Mouse (Mus musculus): ENCODE results near the gene Gm42517. TPM values are rescaled to one million over a fixed set of nuclear protein-coding genes. Genes with fewer than 3 reads are reported as not detected.

Gene Gm42517
- total RNA-seq (2014; fragmentation: Nextera tagmentation) (not detected in 2 replicates), total RNA-seq (2017) (not detected in 2 replicates)

GRCm38 (mm10) chr5:108367871-108368332 is at the start of gene Gm42517:
Gm42517 (minus strand) TSS chr5:108367922.
- ATAC-seq (replicated peaks; ENCODE audit: poor library complexity, severe bottlenecking): no peak

DNA sequence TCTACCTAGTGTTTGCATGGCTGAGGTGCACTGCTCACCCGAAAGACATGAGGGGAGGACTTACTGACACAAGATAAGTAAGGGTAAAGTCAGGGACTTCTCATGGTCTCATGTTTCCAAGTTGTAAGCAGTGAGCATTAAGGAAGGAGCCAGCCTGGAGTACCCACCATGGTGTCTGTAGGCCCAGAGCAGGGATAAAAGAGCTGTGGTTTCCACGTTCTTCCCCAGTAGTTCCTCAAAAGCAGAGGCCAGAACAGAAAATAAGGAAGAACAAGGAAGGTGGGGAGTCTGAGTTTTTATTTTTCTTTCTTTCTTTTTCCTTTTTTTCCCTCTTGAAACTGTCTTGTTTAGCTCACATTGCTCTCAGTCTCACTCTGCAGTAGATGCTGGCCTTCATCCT is 47.0 kb upstream of the Gm42517 start:
- peak; percentile 87 for ATAC-seq (replicated peaks; ENCODE audit: poor library complexity, severe bottlenecking)

GRCm38 (mm10) chr5:108406977-108407376 is 39.3 kb upstream of the Gm42517 start:
- ATAC-seq (replicated peaks; ENCODE audit: poor library complexity, severe bottlenecking): no peak

- ATAC-seq (replicated peaks; ENCODE audit: poor library complexity, severe bottlenecking): peak; percentile 94
Observed at GRCm38 (mm10) chr5:108405460-108405859, 37.7 kb upstream of the Gm42517 start.

DNA sequence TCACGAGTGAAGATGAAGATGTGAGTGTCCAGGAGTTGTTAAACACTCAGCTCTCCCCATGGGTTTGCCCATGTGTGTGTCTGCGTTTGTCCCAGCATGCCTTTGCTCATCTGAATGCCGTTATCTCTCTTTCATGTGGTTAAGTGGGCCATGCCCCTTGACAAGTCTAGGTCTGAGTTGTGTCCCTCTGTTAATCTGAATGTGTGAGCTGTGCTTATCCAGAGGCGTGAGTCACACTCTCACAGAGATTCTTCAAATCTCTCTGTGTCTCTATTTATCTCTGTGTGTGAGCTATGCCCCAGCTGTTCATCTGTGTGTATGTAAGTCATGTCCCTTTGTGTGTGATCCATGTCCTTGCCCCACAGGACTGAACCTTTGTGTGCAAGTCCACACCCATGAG is 35.7 kb upstream of the Gm42517 start:
- ATAC-seq (replicated peaks; ENCODE audit: poor library complexity, severe bottlenecking): no peak

GRCm38 (mm10) chr5:108389744-108390143 is 22.0 kb upstream of the Gm42517 start:
- ATAC-seq (replicated peaks; ENCODE audit: poor library complexity, severe bottlenecking): no peak

GRCm38 (mm10) chr5:108388201-108388600 is 20.5 kb upstream of the Gm42517 start, which contains the start of gene Pde6b:
Pde6b (plus strand) TSS chr5:108388391.
- no peak for ATAC-seq (replicated peaks; ENCODE audit: poor library complexity, severe bottlenecking)

DNA sequence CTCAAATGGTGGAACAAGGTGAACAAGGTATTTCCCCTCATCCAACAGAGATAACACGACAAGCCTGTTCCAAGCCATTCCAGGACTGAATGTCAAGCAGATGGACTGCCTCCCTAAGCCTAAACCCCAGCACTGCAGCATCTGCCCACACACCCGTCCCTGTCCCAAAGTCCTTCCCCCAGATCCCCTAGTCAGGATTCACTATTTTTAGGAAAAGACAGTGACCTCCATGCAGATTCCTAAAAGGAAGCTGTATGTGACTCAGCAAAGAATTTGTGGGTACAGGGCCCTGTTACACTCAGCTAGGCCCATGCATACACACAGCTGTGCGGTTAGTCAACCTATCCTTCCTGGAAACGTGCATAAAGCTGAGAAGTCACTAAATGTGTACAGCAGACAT is 18.7 kb upstream of the Gm42517 start:
- ATAC-seq (replicated peaks; ENCODE audit: poor library complexity, severe bottlenecking): no peak

DNA sequence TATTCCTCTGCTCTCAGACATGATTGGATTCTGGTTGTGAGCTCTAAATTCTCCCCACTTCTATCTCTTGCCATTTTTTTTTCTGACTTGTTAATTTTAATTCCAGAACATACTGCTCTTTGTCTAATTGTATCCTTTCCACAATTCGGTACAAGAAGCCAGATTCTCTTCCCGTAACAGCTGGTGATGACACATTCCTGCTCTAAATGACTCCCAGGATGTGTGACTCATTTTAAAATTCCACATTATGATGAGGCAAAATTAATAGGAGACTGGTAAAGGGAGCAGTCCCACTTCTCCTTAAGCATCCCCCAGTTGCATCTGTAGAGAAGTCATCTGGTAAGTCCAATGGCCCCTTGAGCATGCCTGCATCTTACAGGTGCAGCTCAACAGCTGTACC is 17.9 kb upstream of the Gm42517 start:
- no peak for ATAC-seq (replicated peaks; ENCODE audit: poor library complexity, severe bottlenecking)

DNA sequence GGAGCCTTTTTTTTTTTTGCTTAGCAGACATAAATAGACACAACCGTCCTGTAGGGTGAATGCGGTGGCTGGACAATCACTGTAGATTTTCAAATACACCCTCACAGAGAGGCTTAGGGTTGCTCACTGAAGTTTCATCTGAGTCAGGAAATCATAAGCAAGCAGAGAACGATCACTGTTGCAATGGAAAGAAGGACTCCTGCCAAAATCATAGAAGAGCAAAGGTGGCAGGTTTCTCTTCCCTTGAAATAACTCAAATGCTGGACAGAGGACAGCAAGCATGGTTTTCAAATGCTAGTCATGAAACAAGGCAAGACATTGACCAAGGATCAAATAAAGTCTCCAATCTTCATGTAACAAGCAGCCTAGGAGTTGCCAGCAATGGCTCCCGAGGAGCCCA is 10.6 kb upstream of the Gm42517 start:
- no peak for ATAC-seq (replicated peaks; ENCODE audit: poor library complexity, severe bottlenecking)

DNA sequence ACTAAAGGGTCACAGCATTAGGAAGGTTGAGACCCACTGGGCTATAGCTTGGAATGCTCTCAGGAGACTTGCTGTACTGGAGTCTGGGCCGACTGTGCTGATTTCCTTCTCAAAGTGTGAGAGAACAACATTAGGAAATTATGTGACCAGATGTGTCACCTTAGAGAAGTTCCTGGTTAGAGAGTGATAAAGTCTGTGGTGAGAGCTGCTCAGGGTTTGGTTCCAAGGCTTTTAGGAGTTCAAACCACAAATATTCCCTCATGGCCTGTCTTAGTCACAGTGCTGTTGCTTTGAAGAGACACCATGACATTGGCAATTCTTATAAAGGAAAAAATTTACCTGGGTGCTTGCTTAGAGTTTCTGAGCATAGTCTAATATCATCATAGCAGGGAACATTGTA is 8.3 kb upstream of the Gm42517 start:
- peak; percentile 35; the same call in 1 of the 2 replicates for ATAC-seq (replicated peaks; ENCODE audit: poor library complexity, severe bottlenecking)

DNA sequence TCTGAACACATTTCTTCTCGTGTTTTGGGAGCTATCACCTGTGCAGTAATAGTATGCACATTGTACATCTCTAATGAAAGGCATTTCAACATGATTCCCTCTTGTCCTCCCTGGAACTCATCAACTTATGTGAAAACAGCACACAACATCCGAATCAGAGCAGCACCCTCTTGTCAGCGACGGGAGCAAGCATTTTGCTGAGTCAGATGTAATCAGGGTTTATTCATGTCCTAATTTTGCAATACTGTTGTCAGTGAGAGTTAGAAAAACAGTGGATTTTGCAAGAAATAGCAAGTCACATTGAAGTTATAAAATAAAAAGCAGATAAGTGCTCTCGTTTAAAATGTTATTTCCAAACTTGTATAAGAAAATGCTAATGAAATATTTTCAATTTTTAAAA is 6.4 kb upstream of the Gm42517 start:
- ATAC-seq (replicated peaks; ENCODE audit: poor library complexity, severe bottlenecking): 0 out of 2 replicates have a peak, but pooled peaks have one; percentile 13

GRCm38 (mm10) chr5:108369964-108370363 is 2.2 kb upstream of the Gm42517 start:
- ATAC-seq (replicated peaks; ENCODE audit: poor library complexity, severe bottlenecking): no peak

DNA sequence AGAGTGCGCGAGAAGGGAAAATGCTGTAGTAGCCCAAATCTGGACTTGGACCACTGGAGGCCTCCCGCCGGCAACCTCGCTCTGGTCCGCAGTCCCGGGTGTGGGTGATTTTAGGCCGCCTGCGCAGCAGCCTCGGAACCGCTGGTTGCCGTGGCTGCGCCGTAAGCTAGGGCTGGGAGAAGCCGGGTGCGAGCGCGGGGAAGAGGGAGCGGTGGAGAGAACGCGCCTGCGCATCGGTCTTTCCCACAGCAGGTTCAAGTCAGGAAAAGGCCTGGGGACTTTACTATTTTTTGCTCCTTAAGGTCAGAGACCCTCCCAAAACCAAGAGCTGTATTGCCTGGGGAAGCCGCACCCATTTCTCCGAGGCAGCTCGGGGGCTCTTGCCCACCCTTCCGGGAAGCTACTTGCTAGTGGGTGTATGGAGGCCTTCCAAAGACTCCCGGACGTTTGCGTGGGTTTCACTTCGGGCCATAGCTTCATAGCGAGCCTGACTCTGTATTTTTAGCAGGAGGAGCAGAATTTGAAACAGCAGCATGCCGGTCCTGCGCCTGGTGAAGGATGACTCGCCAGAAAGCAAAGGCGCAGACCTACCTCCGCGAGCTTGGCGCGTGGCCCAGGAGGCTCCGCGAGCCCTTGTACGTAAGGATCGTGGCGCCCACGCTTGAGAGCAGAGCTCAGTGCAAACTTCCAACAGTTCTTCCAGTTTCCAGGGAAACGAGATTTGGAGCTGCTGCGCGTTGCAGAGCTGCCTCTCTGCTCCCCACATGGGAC is 1.3 kb upstream of the Gm42517 start:
- ATAC-seq (replicated peaks; ENCODE audit: poor library complexity, severe bottlenecking): peak; percentile 22

DNA sequence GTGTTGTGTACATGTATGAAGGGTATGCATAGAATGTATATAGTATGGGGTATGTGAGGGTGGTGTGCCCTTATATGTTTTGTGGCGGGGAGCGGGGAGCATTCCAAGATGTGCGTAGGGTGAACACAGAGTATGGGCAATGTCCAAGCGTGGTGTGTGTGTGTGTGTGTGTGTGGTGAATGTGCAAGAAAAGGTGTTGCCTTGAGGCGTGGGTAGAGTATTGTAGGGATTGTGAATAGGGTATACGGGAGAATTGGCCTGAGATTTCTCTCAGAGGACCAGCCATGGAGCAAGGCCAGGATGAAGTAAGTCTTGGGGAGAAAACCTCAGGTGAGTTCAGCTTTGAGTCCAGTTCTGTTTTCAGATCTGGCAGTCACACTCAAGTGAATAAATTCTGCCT is 724 bp upstream of the Gm42517 start:
- no peak for ATAC-seq (replicated peaks; ENCODE audit: poor library complexity, severe bottlenecking)

DNA sequence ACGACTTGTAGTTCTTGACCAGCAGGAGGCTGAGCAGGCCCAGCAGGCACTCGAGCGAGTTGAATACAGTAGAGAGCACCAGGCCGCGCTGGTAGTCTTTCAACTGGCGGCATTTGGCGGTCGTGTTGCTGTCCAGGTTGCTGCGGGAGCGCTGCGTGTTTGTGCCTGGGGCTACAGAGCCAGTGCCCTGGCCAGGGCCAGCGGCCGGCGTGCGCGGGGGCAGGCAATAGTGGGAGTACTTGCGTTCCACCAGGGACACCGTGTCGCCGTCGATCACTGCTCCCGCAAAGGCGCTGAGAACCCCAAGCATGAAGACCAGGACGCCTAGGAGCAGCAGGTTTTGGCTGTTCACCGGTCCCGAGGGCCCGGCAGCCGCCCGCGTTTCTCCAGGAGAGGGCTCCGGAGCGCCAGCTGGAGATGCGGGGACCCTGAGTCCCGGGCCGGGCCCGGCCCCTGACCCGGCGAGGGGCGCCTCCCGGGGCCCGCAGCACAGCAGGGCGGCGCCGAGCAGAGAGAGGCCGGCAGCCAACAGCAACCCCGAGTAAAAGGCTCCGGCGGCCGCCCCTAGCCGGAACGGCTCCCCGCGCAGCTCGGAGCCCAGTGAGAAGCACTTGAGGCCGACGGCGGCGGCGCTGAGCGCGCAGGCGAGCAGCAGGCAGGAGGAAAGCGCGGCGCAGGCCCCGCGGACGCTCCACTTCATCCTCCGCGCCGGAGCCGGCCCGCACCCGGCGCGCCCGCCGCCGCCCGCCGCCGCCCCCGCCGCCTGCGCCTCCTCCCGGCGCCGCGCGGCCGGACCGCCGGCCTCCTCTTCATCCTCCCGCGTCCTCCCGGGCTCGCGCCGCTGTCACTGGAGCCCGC is 509 bp downstream of the Gm42517 start:
- no peak; the same call in none of the 2 replicates for ATAC-seq (replicated peaks; ENCODE audit: poor library complexity, severe bottlenecking)

- ATAC-seq (replicated peaks; ENCODE audit: poor library complexity, severe bottlenecking): peak; percentile 33; the same call in 1 of the 2 replicates
Observed at GRCm38 (mm10) chr5:108366328-108366983, 1.3 kb downstream of the Gm42517 start.

DNA sequence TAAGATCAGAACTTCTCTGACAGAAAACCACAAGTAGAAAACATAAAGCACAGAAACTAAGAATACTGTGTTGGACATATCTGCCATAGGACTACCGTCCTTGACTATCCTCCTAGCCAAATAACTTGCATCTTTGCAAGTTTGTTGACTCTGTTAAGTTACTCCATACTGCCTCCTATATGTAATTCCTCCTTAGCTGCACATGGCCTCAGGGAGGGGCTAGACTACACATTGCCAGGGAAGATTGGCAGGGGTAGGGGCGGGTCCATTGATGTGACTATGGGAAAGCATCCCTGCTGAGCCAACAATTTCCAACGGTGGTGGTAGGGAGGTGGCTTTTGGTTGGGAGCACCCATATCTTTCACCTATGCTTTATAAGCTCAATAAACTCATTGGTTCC is 5.4 kb downstream of the Gm42517 start:
- ATAC-seq (replicated peaks; ENCODE audit: poor library complexity, severe bottlenecking): peak; percentile 36

DNA sequence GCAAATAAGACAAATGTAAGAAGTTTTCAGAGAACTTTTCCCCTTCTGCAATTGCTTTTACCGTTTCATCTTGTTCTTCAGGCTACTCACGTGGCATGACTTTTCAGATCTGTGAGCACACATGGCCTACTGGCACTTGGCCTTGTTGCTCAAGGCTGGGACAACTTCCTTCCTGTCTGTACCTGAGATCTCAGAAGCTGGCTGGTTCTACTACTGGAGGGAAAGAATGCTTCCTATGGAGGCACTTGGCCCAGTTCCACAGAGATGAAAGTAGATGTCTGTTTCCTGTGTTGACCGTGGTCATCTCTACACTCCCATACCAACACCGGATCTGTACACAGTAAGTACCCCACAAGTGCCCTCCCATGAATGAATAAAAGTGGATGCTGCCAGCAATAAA is 7.5 kb downstream of the Gm42517 start:
- peak; percentile 23; the same call in 1 of the 2 replicates for ATAC-seq (replicated peaks; ENCODE audit: poor library complexity, severe bottlenecking)

GRCm38 (mm10) chr5:108359491-108359890 is 8.2 kb downstream of the Gm42517 start:
- ATAC-seq (replicated peaks; ENCODE audit: poor library complexity, severe bottlenecking): no peak

DNA sequence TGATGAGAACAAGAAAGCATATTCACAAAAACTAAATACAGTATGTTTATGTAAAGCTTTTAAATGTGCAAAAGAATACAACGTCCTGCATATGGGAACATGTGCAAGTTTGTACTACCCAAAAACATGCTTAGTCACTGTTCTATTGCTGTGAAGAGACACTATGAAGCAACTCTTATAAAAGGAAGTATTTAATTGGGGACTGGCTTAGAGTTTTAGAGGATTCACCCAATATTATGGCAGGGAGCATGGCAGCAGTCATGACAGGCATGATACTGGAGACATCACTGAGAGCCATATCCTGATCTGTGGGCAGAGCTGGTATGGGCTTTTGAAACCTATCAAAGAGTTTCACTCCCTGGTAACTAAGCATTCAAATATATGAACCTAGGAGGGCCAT is 9.9 kb downstream of the Gm42517 start:
- peak; percentile 66 for ATAC-seq (replicated peaks; ENCODE audit: poor library complexity, severe bottlenecking)
